Mouse (Mus musculus) spleen, adult 2 months (tissue): ENCODE results near the gene Tcf7l2. TPM values are rescaled to one million over a fixed set of nuclear protein-coding genes. Genes with fewer than 3 reads are reported as not detected.

ENCODE experiments used
- DNase-seq, 2 experiments: peaks; one replicate each; pipeline versions ENCODE4 v3.0.0 to v3.0.0-alpha.2; 2012 to 2021; ENCODE audit warnings: low spot score in 2 of 2, low read depth in 1 of 2
- H3K27ac ChIP-seq: fragments of 200-500 bp; 2 replicates; pipeline ENCODE4 v1.5.1; 2012; ENCODE audit warnings: low read length, inconsistent platforms; ENCODE audit not compliant: insufficient read depth
- H3K27me3 ChIP-seq: fragments of 200-500 bp; 2 replicates; pipeline ENCODE4 v1.6.1; 2012; ENCODE audit warnings: mild to moderate bottlenecking, moderate library complexity, low read length, inconsistent platforms; ENCODE audit not compliant: control insufficient read depth, insufficient read depth
- H3K36me3 ChIP-seq: fragments of 200-500 bp; 2 replicates; pipeline ENCODE4 v1.6.1; 2012; ENCODE audit warnings: mild to moderate bottlenecking, low read length, inconsistent platforms; ENCODE audit not compliant: control insufficient read depth, insufficient read depth
- H3K4me1 ChIP-seq: fragments of 200-500 bp; 2 replicates; pipeline ENCODE4 v1.6.1; 2011; ENCODE audit warnings: inconsistent platforms; ENCODE audit not compliant: control insufficient read depth, insufficient read depth, insufficient read length
- H3K4me3 ChIP-seq: fragments of 200-500 bp; 2 replicates; pipeline ENCODE4 v1.5.1; 2011; ENCODE audit warnings: mild to moderate bottlenecking, inconsistent platforms; ENCODE audit not compliant: insufficient read depth, insufficient read length; ENCODE audit errors: extremely low read depth
- CTCF ChIP-seq: fragments of 200-500 bp; IDR thresholded peaks from 2 replicates; pipeline ENCODE4 v1.5.1; 2011; ENCODE audit warnings: mild to moderate bottlenecking, inconsistent platforms; ENCODE audit not compliant: insufficient read depth, insufficient read length, insufficient replicate concordance; ENCODE audit errors: extremely low read depth
- POLR2A ChIP-seq: fragments of 200-500 bp; IDR thresholded peaks from 2 replicates; pipeline ENCODE4 v1.6.1; 2011; ENCODE audit warnings: low read depth, low read length, inconsistent platforms
- WGBS: fragments of 180-500 bp; shearing (Covaris S2); methylation state at CpG from one replicate; pipeline ENCODE4 v1.1.7; 2018; 5-methylcytosine and 5-hydroxymethylcytosine counted together
- polyA plus RNA-seq: library from polyadenylated mRNA; depleted of rRNA; stranded (reverse); fragments of >200 nt; gene quantifications from 2 replicates; pipeline ENCODE4 v1.2.3, GENCODE M21; 2012

Tcf7l2 gene
- polyA plus RNA-seq, 1 experiment: 11.3 TPM

DNA sequence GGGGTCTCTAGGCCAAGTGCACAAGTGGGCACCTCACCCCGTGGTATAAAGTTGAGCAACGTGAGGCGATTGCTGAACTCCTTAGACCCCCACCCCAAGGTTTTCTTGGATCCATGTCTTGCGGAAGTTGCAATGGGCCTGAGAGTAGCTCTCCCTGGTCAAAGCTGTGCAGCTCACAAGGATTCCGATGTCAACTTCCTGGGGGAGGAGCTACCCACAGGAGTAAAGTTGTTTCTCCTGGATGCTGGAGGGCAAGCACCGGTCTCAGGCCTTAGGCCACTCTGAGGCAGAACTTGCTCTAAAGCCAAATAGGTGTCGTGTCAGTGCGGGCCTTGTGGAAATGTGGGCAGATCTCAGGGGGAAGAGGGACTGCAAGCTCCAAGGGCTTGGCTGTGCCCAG, 12.2 kb upstream of the Tcf7l2 start:
- TF ChIP-seq CTCF (no peak), POLR2A (no peak)
- no peaks in the 10 kb centered on the region for H3K27me3 ChIP-seq
- WGBS: 88% methylated on average over 8 of the region's 8 CpGs
- no peaks in the 10 kb centered on the region for H3K4me1 ChIP-seq
- H3K36me3 ChIP-seq: no peaks in the 10 kb centered on the region
- H3K27ac ChIP-seq: no peak overlapping the region
- no peak overlapping the region for H3K4me3 ChIP-seq
- DNase-seq: no peak

DNA sequence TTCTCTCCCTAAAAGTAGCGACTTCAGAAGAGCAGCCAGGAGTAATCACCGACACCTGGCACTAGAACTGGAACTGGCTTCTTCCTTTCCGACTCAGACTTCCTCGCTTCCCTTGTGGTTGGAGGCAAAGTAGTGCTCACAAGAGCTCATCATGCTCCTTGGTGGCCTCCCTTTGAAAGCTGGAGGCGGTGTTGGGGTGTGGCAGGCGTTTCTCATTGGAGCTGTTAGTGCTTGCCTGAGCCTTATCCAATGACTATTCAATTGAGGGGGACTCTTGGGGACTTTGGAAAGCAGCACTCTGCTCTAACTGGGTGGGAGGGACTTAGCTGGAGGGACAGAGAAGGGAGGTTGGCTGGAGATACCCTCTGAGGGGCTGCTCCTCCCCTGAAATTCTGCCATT, 9.1 kb upstream of the Tcf7l2 start:
- no peak overlapping the region for H3K27ac ChIP-seq
- TF ChIP-seq POLR2A (no peak), CTCF (no peak)
- 21% methylated on average over 6 of the region's 6 CpGs for WGBS

DNA sequence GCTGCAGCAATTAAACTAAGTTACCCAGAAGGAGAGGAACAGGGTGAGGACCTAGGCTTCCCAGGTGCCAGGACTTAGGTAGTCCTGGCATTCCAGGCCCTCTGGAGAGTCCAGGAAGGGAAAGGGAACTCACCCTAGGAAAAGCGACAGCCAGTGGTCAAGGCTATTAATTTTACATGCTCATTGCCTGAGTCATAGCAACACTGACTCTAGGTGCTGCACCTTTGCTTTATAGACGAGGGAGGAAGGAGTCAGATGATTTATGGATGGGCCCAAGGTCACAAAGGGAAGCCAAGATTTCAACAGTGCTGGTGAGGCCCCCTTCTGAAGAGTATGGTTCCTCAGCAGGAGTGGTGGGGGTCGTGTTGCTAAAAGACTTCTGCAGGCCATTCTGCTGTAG, 8.6 kb upstream of the Tcf7l2 start:
- Histone ChIP-seq H3K4me3 (no peak overlapping the region), H3K4me1 (no peaks in the 10 kb centered on the region), H3K27me3 (no peaks in the 10 kb centered on the region), H3K27ac (no peak overlapping the region), H3K36me3 (no peaks in the 10 kb centered on the region)
- DNase-seq: no peak
- TF ChIP-seq POLR2A: no peak
- no peak for TF ChIP-seq CTCF
- 50% methylated on average over 3 of the region's 3 CpGs for WGBS

More for the DNA sequence above, 9.1 kb upstream of the Tcf7l2 start:
- H3K36me3 ChIP-seq: no peaks in the 10 kb centered on the region
- H3K4me3 ChIP-seq: no peak overlapping the region
- DNase-seq: no peak
- no peaks in the 10 kb centered on the region for H3K27me3 ChIP-seq
- H3K4me1 ChIP-seq: no peaks in the 10 kb centered on the region

DNA sequence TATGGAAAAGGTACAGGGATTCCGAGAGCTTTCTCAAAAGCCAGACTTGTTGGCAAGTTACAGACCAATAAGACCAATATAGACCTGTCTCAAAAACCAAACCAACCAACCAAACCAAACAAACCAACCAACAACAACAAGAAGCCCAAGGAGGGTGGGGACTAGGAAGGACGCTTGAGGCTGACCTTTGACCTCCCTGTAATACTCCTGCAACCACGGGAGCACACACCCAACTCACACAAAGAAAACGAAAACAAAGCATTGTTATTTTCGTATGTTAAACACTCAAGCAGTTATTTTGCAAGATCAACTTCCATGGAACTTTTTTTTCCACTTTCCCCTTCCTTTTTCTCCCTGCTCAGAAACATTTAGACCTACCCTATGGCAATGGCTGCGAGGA, 5.6 kb upstream of the Tcf7l2 start:
- WGBS: 78% methylated on average over 6 of the region's 6 CpGs
- peaks cover 2% of the 10 kb centered on the region; the same call in 1 of the 2 replicates for H3K4me1 ChIP-seq
- no peaks in the 10 kb centered on the region for H3K36me3 ChIP-seq
- no peaks in the 10 kb centered on the region for H3K27me3 ChIP-seq
- H3K27ac ChIP-seq: no peak overlapping the region
- no peak for TF ChIP-seq CTCF
- H3K4me3 ChIP-seq: no peak overlapping the region
- DNase-seq: no peak

DNA sequence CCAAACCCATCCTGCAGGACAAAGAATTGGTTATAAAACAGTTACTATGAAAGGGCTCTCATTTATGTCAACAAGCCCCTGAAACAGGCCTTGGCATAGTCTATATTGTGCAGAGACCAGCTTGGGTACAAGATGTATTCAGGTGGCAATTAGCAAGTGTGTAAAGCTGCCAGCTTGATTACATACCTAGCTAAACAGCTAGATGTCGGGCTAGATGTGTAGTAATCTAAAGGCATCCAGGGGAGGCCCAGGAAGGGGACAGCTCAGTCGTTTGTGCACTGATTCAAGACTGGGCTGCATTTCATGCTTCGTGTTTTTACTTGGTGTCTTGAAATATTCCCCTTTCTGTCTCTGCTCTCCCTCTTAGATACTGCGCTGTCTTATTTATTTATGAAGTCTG, 1.9 kb upstream of the Tcf7l2 start:
- TF ChIP-seq CTCF (no peak), POLR2A (no peak)
- Histone ChIP-seq H3K36me3 (no peaks in the 10 kb centered on the region), H3K4me3 (no peak overlapping the region), H3K27ac (no peak overlapping the region), H3K27me3 (peaks cover 20% of the 10 kb centered on the region), H3K4me1 (peaks cover 10% of the 10 kb centered on the region)
- no peak for DNase-seq
- WGBS: 75% methylated on average over 4 of the region's 4 CpGs

DNA sequence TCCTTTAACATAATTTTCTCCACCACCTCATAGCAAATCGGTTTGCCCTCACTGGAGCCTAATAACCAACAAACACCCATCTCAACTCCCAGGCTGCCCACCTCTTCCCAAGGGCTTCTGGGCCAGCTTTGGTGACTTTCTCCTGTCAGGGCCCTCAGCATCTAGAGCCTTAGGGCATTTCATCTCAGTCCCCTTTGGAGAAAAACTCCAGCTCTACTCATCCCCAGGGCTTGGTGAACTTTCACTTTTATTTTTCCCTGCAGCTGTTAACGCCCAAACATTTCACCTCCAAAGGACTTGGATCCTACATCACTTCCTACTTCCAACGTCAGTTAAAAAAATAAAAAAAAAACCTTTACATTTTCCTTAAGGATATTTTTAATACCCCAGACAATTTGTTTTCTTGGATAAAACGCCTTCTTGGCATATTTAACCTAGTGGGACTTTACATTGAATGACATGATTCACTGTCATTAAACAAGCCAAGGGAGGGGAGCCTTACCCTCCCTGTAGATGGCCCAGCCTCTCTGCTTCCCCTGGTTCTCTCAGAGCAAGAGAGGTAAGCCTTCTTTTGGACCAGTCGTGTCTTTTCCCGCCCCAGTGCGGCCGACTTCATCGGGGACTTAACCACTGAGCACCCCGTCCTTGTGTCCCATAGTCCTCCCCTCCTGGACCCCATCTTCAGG, 724 bp upstream of the Tcf7l2 start:
- H3K4me1 ChIP-seq: peaks cover 10% of the 10 kb centered on the region
- H3K4me3 ChIP-seq: peak overlapping the region; percentile 64
- no peak for DNase-seq

DNA sequence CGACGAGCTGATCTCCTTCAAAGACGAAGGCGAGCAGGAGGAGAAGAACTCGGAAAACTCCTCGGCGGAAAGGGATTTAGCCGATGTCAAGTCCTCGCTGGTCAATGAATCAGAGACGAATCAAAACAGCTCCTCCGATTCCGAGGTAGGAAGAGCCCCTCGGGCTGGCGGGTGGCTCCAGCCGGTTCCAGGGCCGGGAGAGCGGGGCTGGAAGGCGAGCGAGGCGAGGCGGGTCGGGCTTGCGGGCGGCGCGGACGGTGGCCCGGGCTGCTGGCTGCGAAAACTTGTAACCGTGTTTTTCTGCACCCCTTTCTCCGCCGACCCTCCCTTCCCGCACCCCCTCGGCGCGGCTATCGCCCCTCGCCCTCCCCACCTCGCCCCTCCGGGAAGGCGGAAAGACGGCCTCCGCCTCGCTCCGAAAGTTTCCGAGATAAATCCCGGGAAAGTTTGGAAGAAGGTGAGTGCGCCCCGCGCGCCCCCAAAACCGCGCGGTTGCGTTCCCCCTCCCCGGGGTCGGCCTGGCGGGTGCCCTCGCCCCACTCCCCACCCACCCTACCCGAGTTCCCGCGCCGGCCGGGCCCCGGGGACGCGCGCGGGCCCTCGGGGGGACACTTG, 873 bp downstream of the Tcf7l2 start:
- peak in 1 of 2 experiments; percentile 11 for DNase-seq
- peaks cover 21% of the 10 kb centered on the region for H3K27me3 ChIP-seq
- under 1% methylated on average over 68 of the region's 70 CpGs for WGBS
- TF ChIP-seq CTCF (no peak), POLR2A (no peak)
- H3K27ac ChIP-seq: peak overlapping the region; percentile 73
- H3K4me1 ChIP-seq: peaks cover 10% of the 10 kb centered on the region
- peak overlapping the region; percentile 64 for H3K4me3 ChIP-seq
- H3K36me3 ChIP-seq: no peaks in the 10 kb centered on the region

More for the DNA sequence above, 724 bp upstream of the Tcf7l2 start:
- H3K27me3 ChIP-seq: peaks cover 21% of the 10 kb centered on the region
- TF ChIP-seq CTCF (no peak), POLR2A (no peak)
- H3K36me3 ChIP-seq: no peaks in the 10 kb centered on the region
- H3K27ac ChIP-seq: peak overlapping the region; percentile 57
- 12% methylated on average over 10 of the region's 10 CpGs for WGBS
